Mouse (Mus musculus): ENCODE results near the gene Eva1c.

DNA sequence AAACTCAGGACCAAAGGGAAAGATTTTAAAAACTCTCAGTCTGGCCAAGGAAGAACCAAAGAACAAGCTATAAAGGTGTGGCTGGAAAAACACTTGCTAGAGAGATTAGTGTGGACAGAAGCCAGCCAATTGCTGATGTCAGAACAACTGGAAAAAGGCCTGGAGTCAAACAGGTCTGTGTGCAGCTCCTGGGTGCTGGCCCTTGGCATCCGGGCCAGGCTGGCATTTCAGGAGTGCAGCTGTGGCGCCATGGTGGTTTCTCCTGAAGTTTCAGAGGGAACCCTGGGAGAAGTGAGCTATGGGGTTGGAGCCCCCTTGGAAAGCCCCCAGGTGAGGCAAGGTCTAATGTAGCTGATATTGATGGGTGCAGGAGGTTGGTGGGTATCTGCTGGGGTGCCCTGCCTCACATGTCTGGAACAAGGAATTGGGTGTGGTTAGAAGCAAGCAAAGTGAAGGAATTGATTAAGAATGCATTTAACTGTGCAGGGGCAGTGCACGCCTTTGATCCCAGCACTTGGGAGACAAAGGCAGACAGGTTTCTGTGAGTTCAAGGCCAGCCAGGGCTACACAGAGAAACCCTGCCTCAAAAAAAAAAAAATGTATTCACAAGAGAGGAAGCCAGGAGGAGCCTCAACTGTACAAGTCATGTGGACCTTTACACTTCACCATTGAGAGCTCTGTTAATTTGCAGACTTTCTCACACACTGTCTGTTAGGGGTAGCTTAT, 51.8 kb downstream of the Eva1c start:
- TF ChIP-seq POLR2A (IDR thresholded peaks at IDR 0.05; ENCODE audit: borderline replicate concordance, extremely low read depth, insufficient read depth, insufficient read length, poor library complexity, severe bottlenecking) (no peak), CTCF (IDR thresholded peaks at IDR 0.05; ENCODE audit: borderline replicate concordance, extremely low read depth, insufficient read depth, insufficient read length) (no peak)

Data from brain, embryonic 14.5 days (tissue).